Mouse (Mus musculus): ENCODE data around the gene Otos. TPM values are rescaled to one million over a fixed set of nuclear protein-coding genes. Genes with fewer than 3 reads are reported as not detected.

Otos gene
- total and polyA plus RNA-seq, 3 experiments = 0.66 TPM; not detected in 2

DNA sequence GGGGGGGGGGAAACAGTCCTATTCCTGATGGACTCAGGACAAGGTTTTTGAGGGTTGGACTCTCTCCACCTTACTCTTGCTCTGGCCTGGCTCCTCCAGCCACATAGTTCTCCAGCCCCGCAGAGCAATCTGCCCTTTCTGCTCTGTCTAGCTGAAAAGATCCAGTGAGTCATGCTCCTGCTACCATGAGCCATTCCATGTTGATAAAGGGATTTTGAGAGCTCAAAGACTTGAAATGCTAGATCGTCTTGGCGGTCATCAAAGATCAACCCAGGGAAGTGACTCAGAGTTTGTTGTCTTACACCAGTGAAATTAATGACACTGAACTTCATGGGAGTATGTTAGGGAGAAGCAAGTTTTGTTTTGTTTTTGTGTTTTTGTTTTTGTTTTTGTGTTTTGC, 20.8 kb upstream of the Otos start:
- H3K36me3 ChIP-seq (replicated peaks) = no peaks in the 10 kb centered on the region
- peaks cover 15% of the 10 kb centered on the region; the same call in 1 of the 2 replicates for H3K27me3 ChIP-seq (ENCODE audit: insufficient read depth, low read length)
- TF ChIP-seq GATA1 (IDR thresholded peaks at IDR 0.05; ENCODE audit: borderline replicate concordance, low read length) (no peak), POLR2AphosphoS5 (IDR thresholded peaks at IDR 0.05; ENCODE audit: insufficient replicate concordance, low read depth, low read length) (no peak), CTCF (IDR thresholded peaks at IDR 0.05; ENCODE audit: low read depth, low read length) (no peak), TAL1 (conservative IDR thresholded peaks at IDR 0.05; ENCODE audit: low read depth, low read length) (no peak), GATA2 (IDR thresholded peaks at IDR 0.05; ENCODE audit: borderline replicate concordance, low read depth, low read length) (no peak)
- H3K9me3 ChIP-seq (replicated peaks) = no peaks in the 10 kb centered on the region
- no peak for DNase-seq (ENCODE audit: low spot score)
- H3K4me3 ChIP-seq (ENCODE audit: low read depth, low read length) = no peak overlapping the region
- no peaks in the 10 kb centered on the region for H3K4me1 ChIP-seq (ENCODE audit: insufficient read depth, low read depth, low read length)
- no peak for ATAC-seq (ENCODE audit: extremely low read depth, insufficient number of reproducible peaks, low FRiP score, poor library complexity, severe bottlenecking)

DNA sequence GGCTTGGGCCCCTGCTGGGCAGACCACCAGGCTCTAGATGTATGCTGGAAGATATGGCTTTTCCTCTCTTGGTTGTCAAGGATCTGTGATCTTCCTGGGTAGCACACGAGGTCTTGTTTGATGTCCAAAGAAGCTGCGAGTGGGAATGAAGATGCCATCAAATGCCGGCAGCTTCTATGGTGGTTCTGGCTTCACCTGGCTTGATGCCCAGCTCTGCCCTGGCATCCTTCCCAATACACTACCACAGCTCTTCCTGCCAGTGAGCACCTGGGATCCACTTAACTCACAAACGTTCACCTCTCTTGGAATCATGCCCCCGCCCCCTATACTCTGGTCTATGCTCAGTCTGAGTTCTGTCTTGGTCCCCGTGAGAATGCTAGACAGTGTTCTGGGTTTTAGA, 18.5 kb upstream of the Otos start:
- TF ChIP-seq GATA2 (IDR thresholded peaks at IDR 0.05; ENCODE audit: borderline replicate concordance, low read depth, low read length) (no peak), TAL1 (conservative IDR thresholded peaks at IDR 0.05; ENCODE audit: low read depth, low read length) (no peak), POLR2AphosphoS5 (IDR thresholded peaks at IDR 0.05; ENCODE audit: insufficient replicate concordance, low read depth, low read length) (no peak), CTCF (IDR thresholded peaks at IDR 0.05; ENCODE audit: low read depth, low read length) (no peak), GATA1 (IDR thresholded peaks at IDR 0.05; ENCODE audit: borderline replicate concordance, low read length) (no peak)
- ATAC-seq (ENCODE audit: extremely low read depth, insufficient number of reproducible peaks, low FRiP score, poor library complexity, severe bottlenecking) (no peak), DNase-seq (ENCODE audit: low spot score) (no peak)
- Histone ChIP-seq H3K36me3 (replicated peaks) (no peaks in the 10 kb centered on the region), H3K4me1 (ENCODE audit: insufficient read depth, low read depth, low read length) (no peaks in the 10 kb centered on the region), H3K9me3 (replicated peaks) (no peaks in the 10 kb centered on the region), H3K27me3 (ENCODE audit: insufficient read depth, low read length) (peaks cover 14% of the 10 kb centered on the region), H3K4me3 (ENCODE audit: low read depth, low read length) (no peak overlapping the region)

DNA sequence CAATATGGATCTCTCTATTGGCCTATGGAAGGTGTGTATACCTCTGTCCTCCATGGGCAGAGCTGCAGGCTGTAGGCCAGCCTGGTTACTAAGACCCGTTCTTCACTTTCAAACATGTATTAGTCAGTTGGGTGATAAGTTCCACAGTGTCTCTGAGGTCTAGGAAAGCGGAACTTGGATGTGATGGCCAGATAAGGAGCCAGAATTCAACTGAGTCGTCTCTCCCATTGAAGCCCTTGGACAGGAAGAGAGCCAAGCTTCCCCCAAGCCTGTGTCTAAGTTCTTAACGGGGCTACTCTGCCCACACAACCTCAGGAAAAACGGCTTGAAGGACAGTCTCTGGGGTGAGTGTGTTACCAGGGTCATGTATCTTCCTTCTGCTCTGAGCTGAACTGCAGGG, 10.8 kb upstream of the Otos start:
- Histone ChIP-seq H3K36me3 (replicated peaks) (no peaks in the 10 kb centered on the region), H3K9me3 (replicated peaks) (no peaks in the 10 kb centered on the region)
- ATAC-seq (ENCODE audit: extremely low read depth, insufficient number of reproducible peaks, low FRiP score, poor library complexity, severe bottlenecking) = peak; percentile 82

DNA sequence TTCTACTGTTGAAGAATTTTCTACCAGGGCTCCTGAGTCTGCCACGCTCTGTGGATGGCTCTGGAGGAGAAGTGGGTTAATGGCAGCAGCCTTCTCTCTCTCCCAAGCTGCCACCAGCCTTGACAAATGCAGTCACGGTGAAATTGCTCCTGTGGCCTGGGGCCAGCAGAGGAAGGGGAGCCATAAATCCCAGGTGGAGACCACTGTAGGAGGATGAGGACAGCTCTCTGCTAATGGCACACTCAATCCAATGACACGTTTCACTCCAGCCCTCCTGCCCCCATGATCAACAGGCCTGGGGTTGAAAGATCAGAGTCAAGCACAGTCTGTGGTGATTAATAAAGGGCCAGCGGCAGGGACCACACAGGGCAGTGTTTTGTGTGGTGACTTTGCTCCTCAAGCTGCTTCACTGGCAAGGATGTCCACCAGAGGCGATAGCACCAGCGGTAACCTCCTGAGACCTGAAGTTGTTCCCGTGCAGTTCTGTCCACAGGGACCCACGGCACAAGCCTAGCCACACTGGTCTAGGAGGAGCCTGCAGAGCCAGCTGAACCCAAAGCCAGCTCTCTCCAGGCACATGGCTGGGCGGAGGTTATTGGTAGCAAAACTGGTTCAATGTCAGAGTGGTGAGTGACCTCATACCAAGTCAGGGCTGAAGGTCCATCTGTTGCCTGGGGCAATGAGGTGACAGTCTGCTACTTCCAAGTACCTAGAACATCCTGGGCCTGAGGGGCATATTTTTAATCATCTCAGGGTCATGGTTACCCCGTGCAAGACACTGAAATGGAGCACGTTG, 8.6 kb upstream of the Otos start:
- H3K27me3 ChIP-seq (ENCODE audit: insufficient read depth, low read length) = peaks cover 40% of the 10 kb centered on the region
- H3K9me3 ChIP-seq (replicated peaks) = no peaks in the 10 kb centered on the region
- TF ChIP-seq POLR2AphosphoS5 (IDR thresholded peaks at IDR 0.05; ENCODE audit: insufficient replicate concordance, low read depth, low read length) = no peak
- no peak for TF ChIP-seq GATA2 (IDR thresholded peaks at IDR 0.05; ENCODE audit: borderline replicate concordance, low read depth, low read length)
- TF ChIP-seq TAL1 (conservative IDR thresholded peaks at IDR 0.05; ENCODE audit: low read depth, low read length) = no peak
- TF ChIP-seq CTCF (IDR thresholded peaks at IDR 0.05; ENCODE audit: low read depth, low read length) = no peak
- TF ChIP-seq GATA1 (IDR thresholded peaks at IDR 0.05; ENCODE audit: borderline replicate concordance, low read length) = no peak
- DNase-seq (ENCODE audit: low spot score) (no peak), ATAC-seq (ENCODE audit: extremely low read depth, insufficient number of reproducible peaks, low FRiP score, poor library complexity, severe bottlenecking) (no peak)
- peaks cover 16% of the 10 kb centered on the region for H3K4me1 ChIP-seq (ENCODE audit: insufficient read depth, low read depth, low read length)
- no peak overlapping the region for H3K4me3 ChIP-seq (ENCODE audit: low read depth, low read length)
- no peaks in the 10 kb centered on the region for H3K36me3 ChIP-seq (replicated peaks)

More for the DNA sequence above, 10.8 kb upstream of the Otos start:
- no peak for TF ChIP-seq POLR2AphosphoS5 (IDR thresholded peaks at IDR 0.05; ENCODE audit: insufficient replicate concordance, low read depth, low read length)
- TF ChIP-seq GATA2 (IDR thresholded peaks at IDR 0.05; ENCODE audit: borderline replicate concordance, low read depth, low read length) = no peak
- no peak for TF ChIP-seq GATA1 (IDR thresholded peaks at IDR 0.05; ENCODE audit: borderline replicate concordance, low read length)
- TF ChIP-seq CTCF (IDR thresholded peaks at IDR 0.05; ENCODE audit: low read depth, low read length) = no peak
- no peak for TF ChIP-seq TAL1 (conservative IDR thresholded peaks at IDR 0.05; ENCODE audit: low read depth, low read length)
- peak; percentile 44 for DNase-seq (ENCODE audit: low spot score)
- H3K4me3 ChIP-seq (ENCODE audit: low read depth, low read length) = no peak overlapping the region
- H3K27me3 ChIP-seq (ENCODE audit: insufficient read depth, low read length) = peaks cover 37% of the 10 kb centered on the region
- peaks cover 16% of the 10 kb centered on the region for H3K4me1 ChIP-seq (ENCODE audit: insufficient read depth, low read depth, low read length)

DNA sequence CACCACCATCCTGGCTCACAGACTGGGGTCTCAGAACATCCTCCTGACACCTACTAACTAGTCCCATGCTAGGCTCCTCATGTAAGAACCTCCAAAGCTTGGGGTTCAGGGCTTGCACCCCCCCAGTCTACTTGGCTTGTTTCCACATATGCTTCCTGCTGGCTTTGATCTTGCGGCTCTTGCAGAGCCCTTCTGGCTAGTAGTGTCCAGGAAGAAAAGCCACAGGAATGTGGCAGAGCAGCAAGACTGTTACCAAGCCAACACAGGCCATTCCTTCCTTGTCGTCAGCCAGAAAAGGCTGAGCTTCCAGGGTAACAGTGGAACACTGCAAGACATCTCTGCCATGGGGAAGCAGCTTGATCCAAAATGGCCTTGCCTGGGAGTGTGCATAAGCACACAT, 6.0 kb upstream of the Otos start:
- H3K27me3 ChIP-seq (ENCODE audit: insufficient read depth, low read length) = peaks cover 55% of the 10 kb centered on the region
- H3K4me3 ChIP-seq (ENCODE audit: low read depth, low read length) = no peak overlapping the region
- no peak for TF ChIP-seq GATA1 (IDR thresholded peaks at IDR 0.05; ENCODE audit: borderline replicate concordance, low read length)
- no peak for TF ChIP-seq GATA2 (IDR thresholded peaks at IDR 0.05; ENCODE audit: borderline replicate concordance, low read depth, low read length)
- no peak for TF ChIP-seq CTCF (IDR thresholded peaks at IDR 0.05; ENCODE audit: low read depth, low read length)
- no peak for TF ChIP-seq TAL1 (conservative IDR thresholded peaks at IDR 0.05; ENCODE audit: low read depth, low read length)
- no peak for TF ChIP-seq POLR2AphosphoS5 (IDR thresholded peaks at IDR 0.05; ENCODE audit: insufficient replicate concordance, low read depth, low read length)
- peaks cover 11% of the 10 kb centered on the region for H3K4me1 ChIP-seq (ENCODE audit: insufficient read depth, low read depth, low read length)
- no peaks in the 10 kb centered on the region for H3K9me3 ChIP-seq (replicated peaks)
- H3K36me3 ChIP-seq (replicated peaks) = no peaks in the 10 kb centered on the region
- DNase-seq (ENCODE audit: low spot score) (no peak), ATAC-seq (ENCODE audit: extremely low read depth, insufficient number of reproducible peaks, low FRiP score, poor library complexity, severe bottlenecking) (no peak)

DNA sequence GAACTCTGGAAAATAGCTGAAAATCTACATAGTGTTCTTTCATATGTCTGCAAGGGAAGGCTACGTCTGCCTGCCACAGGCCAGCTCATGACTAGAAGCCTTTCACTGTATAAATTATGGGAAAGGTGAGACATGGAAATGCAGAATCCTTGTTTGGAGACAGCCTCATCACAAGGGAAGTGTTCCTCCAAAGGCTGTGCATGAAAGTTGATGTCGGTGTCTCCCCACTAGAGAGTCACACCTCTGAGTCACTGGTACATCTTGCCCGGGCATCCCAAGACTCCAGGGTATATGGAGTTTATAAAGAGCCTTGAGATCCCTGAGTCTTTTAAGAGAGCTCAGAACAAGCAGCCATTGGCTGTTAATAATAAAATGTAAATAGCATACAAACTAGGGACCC, 4.5 kb upstream of the Otos start:
- peaks cover 3% of the 10 kb centered on the region for H3K4me1 ChIP-seq (ENCODE audit: insufficient read depth, low read depth, low read length)
- H3K9me3 ChIP-seq (replicated peaks) = no peaks in the 10 kb centered on the region
- DNase-seq (ENCODE audit: low spot score) = no peak
- peaks cover 57% of the 10 kb centered on the region for H3K27me3 ChIP-seq (ENCODE audit: insufficient read depth, low read length)
- no peak overlapping the region for H3K4me3 ChIP-seq (ENCODE audit: low read depth, low read length)
- TF ChIP-seq GATA1 (IDR thresholded peaks at IDR 0.05; ENCODE audit: borderline replicate concordance, low read length) (no peak), GATA2 (IDR thresholded peaks at IDR 0.05; ENCODE audit: borderline replicate concordance, low read depth, low read length) (no peak), TAL1 (conservative IDR thresholded peaks at IDR 0.05; ENCODE audit: low read depth, low read length) (no peak), POLR2AphosphoS5 (IDR thresholded peaks at IDR 0.05; ENCODE audit: insufficient replicate concordance, low read depth, low read length) (no peak), CTCF (IDR thresholded peaks at IDR 0.05; ENCODE audit: low read depth, low read length) (no peak)
- H3K36me3 ChIP-seq (replicated peaks) = no peaks in the 10 kb centered on the region
- no peak for ATAC-seq (ENCODE audit: extremely low read depth, insufficient number of reproducible peaks, low FRiP score, poor library complexity, severe bottlenecking)
